Comparison of ENCODE assay signal across 23 mouse cellular contexts in the genomic region with DNA sequence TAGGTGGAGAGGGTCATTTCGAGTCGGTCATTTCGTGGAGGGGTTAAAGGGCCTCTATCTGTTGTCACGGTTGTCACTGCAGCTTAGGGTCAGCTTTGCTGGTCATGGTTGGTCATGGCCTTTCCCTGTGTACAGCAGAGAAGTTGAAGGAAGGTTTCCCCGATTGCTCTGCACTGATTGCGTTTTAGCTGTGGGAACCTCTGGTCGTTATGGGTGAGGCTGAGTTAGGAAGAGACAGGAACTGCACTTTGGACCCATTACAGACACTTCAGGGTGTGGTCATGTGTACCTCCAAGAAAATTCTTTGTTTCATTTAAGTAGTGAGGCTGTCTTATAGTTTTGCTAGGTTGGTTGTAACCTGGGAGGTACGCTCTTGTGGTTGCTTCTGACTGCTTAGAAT.
"Had no signal": no experiment of that assay in that cellular context is flagged by ENCODE, and none has a peak within 500 bp of the region (broad histone marks: within the 10 kb centered on the region; RNA-seq: fewer than 3 reads in every experiment).

No protein-coding gene starts in this region.

- H3K27me3 ChIP-seq: limb, embryonic 13.5 days; liver, embryonic 12.5 days; liver, embryonic 15.5 days; lung, embryonic 15.5 days; megakaryocyte, embryonic 14.5 days; midbrain, embryonic 12.5 days; stomach, embryonic 15.5 days had no signal

- H3K9ac ChIP-seq: limb, embryonic 13.5 days; liver, embryonic 12.5 days; liver, embryonic 15.5 days; lung, embryonic 15.5 days; midbrain, embryonic 12.5 days; stomach, embryonic 15.5 days had no signal

- H3K9me3 ChIP-seq: limb, embryonic 10.5 days; limb, embryonic 13.5 days; liver, embryonic 12.5 days; liver, embryonic 15.5 days; lung, embryonic 15.5 days; megakaryocyte, embryonic 14.5 days; midbrain, embryonic 12.5 days; stomach, embryonic 15.5 days had no signal

- H3K4me3 ChIP-seq: layer of hippocampus, adult 2 months; limb, embryonic 10.5 days; limb, embryonic 13.5 days; liver, embryonic 12.5 days; liver, embryonic 15.5 days; lung, embryonic 15.5 days; megakaryocyte, embryonic 14.5 days; midbrain, embryonic 12.5 days; stomach, embryonic 15.5 days had no signal

- H3K27ac ChIP-seq: kidney, postnatal 0 days; layer of hippocampus, adult 2 months; limb, embryonic 10.5 days; limb, embryonic 13.5 days; liver, embryonic 12.5 days; liver, embryonic 15.5 days; lung, embryonic 15.5 days; midbrain, embryonic 12.5 days; stomach, embryonic 15.5 days had no signal

- H3K4me2 ChIP-seq: limb, embryonic 13.5 days; liver, embryonic 12.5 days; liver, embryonic 15.5 days; lung, embryonic 15.5 days; midbrain, embryonic 12.5 days; stomach, embryonic 15.5 days had no signal

- H3K36me3 ChIP-seq: limb, embryonic 10.5 days; limb, embryonic 13.5 days; liver, embryonic 12.5 days; liver, embryonic 15.5 days; lung, embryonic 15.5 days; midbrain, embryonic 12.5 days; stomach, embryonic 15.5 days had no signal

- ATAC-seq: liver, embryonic 12.5 days had no signal

- DNase-seq: kidney, adult 18-20 months; kidney, postnatal 25 days; layer of hippocampus, adult 9-11 months; liver; lung, adult 18-20 months; lung, postnatal 10 days; lung, postnatal 36 days; right cerebral cortex, adult 18-20 months; right cerebral cortex, postnatal 14 days; right cerebral cortex, postnatal 4 days; spleen, adult 18-20 months; thymus, adult 2 months; thymus, postnatal 25 days had no signal
